Mouse (Mus musculus) cerebellum, postnatal 14 days (tissue): ENCODE data around the gene Nod2.

Experiments used
- DNase-seq, 2 experiments: peaks; one replicate each; pipeline ENCODE4 v3.0.0; 2021; ENCODE audit warnings: mixed read lengths in 2 of 2

Nod2 gene

GRCm38 (mm10) chr8:88646837-88647778, at the start of gene Nod2:
Gene Nod2 (plus strand): TSS chr8:88647315.
- DNase-seq, result peak; percentile 28 to 52

GRCm38 (mm10) chr8:88598578-88598977, 48.5 kb upstream of the Nod2 start:
- DNase-seq, result no peak

- peak in 1 of 2 experiments; percentile 42 for DNase-seq
Observed at GRCm38 (mm10) chr8:88599491-88599890, 47.6 kb upstream of the Nod2 start.

GRCm38 (mm10) chr8:88603446-88603989, 43.6 kb upstream of the Nod2 start:
- no peak for DNase-seq

- peak; percentile 75 to 81 for DNase-seq
Observed at GRCm38 (mm10) chr8:88604065-88605038, 42.8 kb upstream of the Nod2 start.

GRCm38 (mm10) chr8:88605361-88606040, 41.6 kb upstream of the Nod2 start:
- peak in 1 of 2 experiments; percentile 60 for DNase-seq

- DNase-seq, result no peak
Observed at GRCm38 (mm10) chr8:88609036-88609435, 38.1 kb upstream of the Nod2 start.

- no peak for DNase-seq
Observed at GRCm38 (mm10) chr8:88610271-88610670, 36.8 kb upstream of the Nod2 start.

- peak in 1 of 2 experiments; percentile 12 for DNase-seq
Observed at GRCm38 (mm10) chr8:88614981-88615380, 32.1 kb upstream of the Nod2 start.

GRCm38 (mm10) chr8:88618612-88619011, 28.5 kb upstream of the Nod2 start:
- no peak for DNase-seq

- peak in 1 of 2 experiments; percentile 45 for DNase-seq
Observed at GRCm38 (mm10) chr8:88619513-88619912, 27.6 kb upstream of the Nod2 start.

GRCm38 (mm10) chr8:88620931-88621330, 26.2 kb upstream of the Nod2 start:
- peak in 1 of 2 experiments; percentile 42 for DNase-seq

- DNase-seq, result peak; percentile 89 to 91
Observed at GRCm38 (mm10) chr8:88621408-88621807, 25.7 kb upstream of the Nod2 start.

GRCm38 (mm10) chr8:88623351-88623750, 23.8 kb upstream of the Nod2 start:
- DNase-seq, result peak; percentile 65 to 76

GRCm38 (mm10) chr8:88624276-88624675, 22.8 kb upstream of the Nod2 start:
- peak in 1 of 2 experiments; percentile 53 for DNase-seq

- DNase-seq, result no peak
Observed at GRCm38 (mm10) chr8:88626433-88626832, 20.7 kb upstream of the Nod2 start.

GRCm38 (mm10) chr8:88626940-88627264, 20.2 kb upstream of the Nod2 start:
- DNase-seq, result no peak

GRCm38 (mm10) chr8:88627265-88627991, 19.7 kb upstream of the Nod2 start:
- DNase-seq, result peak; percentile 83 to 87

GRCm38 (mm10) chr8:88628001-88628774, 18.9 kb upstream of the Nod2 start:
- peak; percentile 40 to 70 for DNase-seq

- no peak for DNase-seq
Observed at GRCm38 (mm10) chr8:88630225-88630624, 16.9 kb upstream of the Nod2 start.

GRCm38 (mm10) chr8:88631081-88631480, 16.0 kb upstream of the Nod2 start:
- peak; percentile 54 to 73 for DNase-seq
